In the genomic region with DNA sequence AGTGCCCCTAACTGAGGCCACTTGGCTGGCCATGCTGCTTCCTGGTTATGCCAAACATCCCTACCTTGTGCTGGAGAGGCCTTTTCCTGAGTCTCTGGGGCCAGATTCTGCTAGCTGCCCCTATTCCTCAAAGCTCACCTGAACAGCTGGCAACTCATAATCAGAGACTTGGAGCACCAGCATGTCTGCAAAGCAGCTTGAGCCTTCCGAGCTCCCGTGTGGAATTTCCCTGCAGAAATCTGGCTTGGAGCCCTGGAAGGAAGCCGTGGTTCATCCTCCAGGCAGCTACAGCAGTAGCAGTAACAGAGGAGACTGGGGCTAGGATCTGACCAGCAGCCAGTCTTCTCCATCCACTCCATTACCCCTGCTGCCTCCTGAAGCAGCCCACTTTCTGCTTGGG, we compare ENCODE assay signal across 8 mouse cellular contexts. TPM values are rescaled to one million over a fixed set of nuclear protein-coding genes. Genes with fewer than 3 reads are reported as not detected.
DNase-seq lines count a peak whose midpoint lies in the region; ATAC-seq and TF ChIP-seq lines count a peak whose summit lies in the region.

No protein-coding gene starts in this region.

- no peaks in the 10 kb centered on the region for H3K9me3 ChIP-seq in liver, postnatal 0 days (ENCODE audit: low read length)

- TF ChIP-seq CTCF in layer of hippocampus, adult 2 months (conservative IDR thresholded peaks at IDR 0.05): no peak
- TF ChIP-seq CTCF in liver, postnatal 0 days (IDR thresholded peaks at IDR 0.05; ENCODE audit: low read depth): no peak

- no peak overlapping the region for H3K9ac ChIP-seq in liver, postnatal 0 days (replicated peaks)

- no peaks in the 10 kb centered on the region for H3K4me1 ChIP-seq in liver, postnatal 0 days (ENCODE audit: insufficient read depth)

- H3K4me3 ChIP-seq in layer of hippocampus, adult 2 months: no peak overlapping the region
- no peak overlapping the region for H3K4me3 ChIP-seq in liver, postnatal 0 days (ENCODE audit: low read depth, low read length)

- no peaks in the 10 kb centered on the region for H3K27me3 ChIP-seq in liver, postnatal 0 days (ENCODE audit: insufficient read depth, low read length)

- ATAC-seq in liver, postnatal 0 days: no peak

- no peak overlapping the region for H3K4me2 ChIP-seq in liver, postnatal 0 days (ENCODE audit: low read depth, low read length)

- 86% methylated on average over 3 of the region's 3 CpGs for WGBS in liver, postnatal 0 days (ENCODE audit: insufficient replicate concordance)

- no peak for TF ChIP-seq EP300 in liver, postnatal 0 days (IDR thresholded peaks at IDR 0.05; ENCODE audit: low read depth)

- peaks cover 24% of the 10 kb centered on the region for H3K36me3 ChIP-seq in liver, postnatal 0 days (replicated peaks; ENCODE audit: insufficient read depth, low read length)

- peak overlapping the region; percentile 62 for H3K27ac ChIP-seq in layer of hippocampus, adult 2 months
- H3K27ac ChIP-seq in liver, postnatal 0 days (ENCODE audit: low read depth): no peak overlapping the region

- DNase-seq in adrenal gland, adult 2 months: peak; percentile 62
- DNase-seq in adrenal gland, adult 18-20 months (ENCODE audit: low spot score in 2 of 2): no peak
- DNase-seq in ovary, postnatal 10 days (ENCODE audit: low spot score): peak; percentile 19
- no peak for DNase-seq in ovary, adult 18-20 months (ENCODE audit: low spot score)
- DNase-seq in layer of hippocampus, adult 2 months (ENCODE audit: low spot score in 2 of 2): peak; percentile 44 to 67
- no peak for DNase-seq in testis, postnatal 10 days (ENCODE audit: low spot score)
- DNase-seq in B cell, adult 2 months: no peak
- no peak for DNase-seq in liver, postnatal 0 days

RNA-seq across cellular contexts. Expression of a gene that starts 6.0 kb away (rescaled TPM):
- 10 to 100 TPM; 13.6 to 20.5 TPM for total RNA-seq in adrenal gland, adult 2 months (2021)
- polyA plus RNA-seq in adrenal gland, adult 2 months (2012; rRNA removed): 167 and 174 TPM in 2 replicates
- total RNA-seq in adrenal gland, adult 18-20 months (2021): 10 to 100 TPM; 17.1 to 23.0 TPM
- total RNA-seq in layer of hippocampus, adult 2 months (2021): 10 to 100 TPM; 35.2 to 49.5 TPM
- 3.7 and 4.0 TPM in 2 replicates for polyA plus RNA-seq in liver, postnatal 0 days (2015; fragmentation: Nextera tagmentation; extraction: Ambion mirVana)

RNA-seq across cellular contexts. Expression of a gene that starts 20.7 kb away (rescaled TPM):
- total RNA-seq in adrenal gland, adult 2 months (2021): 10 to 100 TPM; 44.0 to 46.2 TPM
- polyA plus RNA-seq in adrenal gland, adult 2 months (2012; rRNA removed): 14.8 and 19.5 TPM in 2 replicates
- 10 to 100 TPM; 48.9 to 51.8 TPM for total RNA-seq in adrenal gland, adult 18-20 months (2021)
- total RNA-seq in layer of hippocampus, adult 2 months (2021): 10 to 100 TPM; 43.2 to 50.1 TPM
- 17.9 and 19.4 TPM in 2 replicates for polyA plus RNA-seq in liver, postnatal 0 days (2015; fragmentation: Nextera tagmentation; extraction: Ambion mirVana)

RNA-seq across cellular contexts. Expression of a gene that starts 21.2 kb away (rescaled TPM):
- total RNA-seq in adrenal gland, adult 2 months (2021): 10 to 100 TPM; 36.6 to 51.0 TPM
- polyA plus RNA-seq in adrenal gland, adult 2 months (2012; rRNA removed): 33.8 and 34.5 TPM in 2 replicates
- total RNA-seq in adrenal gland, adult 18-20 months (2021): 10 to 100 TPM; 50.8 to 51.0 TPM
- total RNA-seq in layer of hippocampus, adult 2 months (2021): 10 to 100 TPM; 78.3 to 80.7 TPM
- 7.7 and 9.4 TPM in 2 replicates for polyA plus RNA-seq in liver, postnatal 0 days (2015; fragmentation: Nextera tagmentation; extraction: Ambion mirVana)

Comparison
In these comparisons a context has a peak if more than half of its experiments do, and no peak if none do; other contexts are left out.
1. DNase-seq: peak in adrenal gland, adult 2 months (single experiment), ovary, postnatal 10 days (single experiment) and layer of hippocampus, adult 2 months (2 of 2); none in adrenal gland, adult 18-20 months (0 of 2), ovary, adult 18-20 months (single experiment), testis, postnatal 10 days (single experiment), B cell, adult 2 months (0 of 2) and liver, postnatal 0 days (single experiment).